Mouse (Mus musculus): ENCODE data around the gene Cmtm3. TPM values are rescaled to one million over a fixed set of nuclear protein-coding genes. Genes with fewer than 3 reads are reported as not detected.

Cmtm3 gene
- polyA plus RNA-seq, 1 experiment from 2014 or later: 76.8 TPM

- H3K4me1 ChIP-seq: peaks cover 20% of the 10 kb centered on the region; the same call in 1 of the 2 replicates
- no peak for ATAC-seq (ENCODE audit: low FRiP score, low read depth)
- 74% methylated on average over 11 of the region's 11 CpGs for WGBS
Measured at GRCm38 (mm10) chr8:104374269-104374668, 35.1 kb downstream of the Cmtm3 start.

GRCm38 (mm10) chr8:104374864-104375846 lies 35.9 kb downstream of the Cmtm3 start:
- no peak overlapping the region for H3K4me3 ChIP-seq
- H3K9me3 ChIP-seq: no peaks in the 10 kb centered on the region
- no peaks in the 10 kb centered on the region for H3K36me3 ChIP-seq
- H3K27ac ChIP-seq: no peak overlapping the region
- H3K4me2 ChIP-seq (replicated peaks): no peak overlapping the region
- peaks cover 19% of the 10 kb centered on the region; the same call in 1 of the 2 replicates for H3K4me1 ChIP-seq
- no peak overlapping the region for H3K9ac ChIP-seq
- ATAC-seq (ENCODE audit: low FRiP score, low read depth): no peak
- 50% methylated on average over 14 of the region's 14 CpGs for WGBS
- H3K27me3 ChIP-seq (replicated peaks): no peaks in the 10 kb centered on the region

More at GRCm38 (mm10) chr8:104374269-104374668, 35.1 kb downstream of the Cmtm3 start:
- H3K4me2 ChIP-seq (replicated peaks): no peak overlapping the region
- no peaks in the 10 kb centered on the region for H3K27me3 ChIP-seq (replicated peaks)
- no peak overlapping the region for H3K27ac ChIP-seq
- H3K9me3 ChIP-seq: no peaks in the 10 kb centered on the region
- H3K36me3 ChIP-seq: no peaks in the 10 kb centered on the region
- H3K4me3 ChIP-seq: no peak overlapping the region
- H3K9ac ChIP-seq: no peak overlapping the region

- WGBS: 49% methylated on average over 5 of the region's 5 CpGs
- Histone ChIP-seq H3K4me1 (peaks cover 19% of the 10 kb centered on the region; the same call in 1 of the 2 replicates), H3K27ac (no peak overlapping the region), H3K36me3 (no peaks in the 10 kb centered on the region), H3K9me3 (no peaks in the 10 kb centered on the region), H3K9ac (no peak overlapping the region), H3K4me2 (replicated peaks) (no peak overlapping the region), H3K27me3 (replicated peaks) (no peaks in the 10 kb centered on the region), H3K4me3 (no peak overlapping the region)
- ATAC-seq (ENCODE audit: low FRiP score, low read depth): no peak
Measured at GRCm38 (mm10) chr8:104375959-104376358, 36.7 kb downstream of the Cmtm3 start.

DNA sequence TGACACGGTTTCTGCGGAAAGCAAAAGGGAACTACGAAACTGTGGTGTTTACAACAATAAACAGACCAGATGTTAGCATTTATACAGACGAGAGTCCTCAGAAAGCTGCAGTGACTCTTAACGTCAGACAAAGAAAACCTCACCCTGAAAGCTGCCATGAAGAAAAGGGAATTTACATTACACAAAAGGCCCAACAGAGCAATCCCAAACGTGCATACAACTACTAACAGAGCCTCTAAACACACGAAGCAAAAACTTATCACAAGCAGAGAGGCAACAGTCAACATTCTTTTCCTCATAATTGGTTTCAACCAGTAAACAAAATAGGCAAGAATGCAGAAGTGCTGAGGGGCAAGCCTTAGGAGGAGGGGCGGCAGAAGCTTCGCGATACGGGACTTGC lies 37.5 kb downstream of the Cmtm3 start:
- Histone ChIP-seq H3K27me3 (replicated peaks) (no peaks in the 10 kb centered on the region), H3K9ac (no peak overlapping the region), H3K4me2 (replicated peaks) (no peak overlapping the region), H3K36me3 (no peaks in the 10 kb centered on the region), H3K4me3 (no peak overlapping the region), H3K4me1 (peaks cover 19% of the 10 kb centered on the region; the same call in 1 of the 2 replicates), H3K27ac (no peak overlapping the region), H3K9me3 (no peaks in the 10 kb centered on the region)
- no peak for ATAC-seq (ENCODE audit: low FRiP score, low read depth)
- WGBS: 39% methylated on average over 11 of the region's 11 CpGs

GRCm38 (mm10) chr8:104379301-104379836 lies 40.2 kb downstream of the Cmtm3 start:
- ATAC-seq (ENCODE audit: low FRiP score, low read depth): no peak
- Histone ChIP-seq H3K9me3 (no peaks in the 10 kb centered on the region), H3K27ac (no peak overlapping the region), H3K9ac (no peak overlapping the region), H3K27me3 (replicated peaks) (no peaks in the 10 kb centered on the region), H3K4me3 (no peak overlapping the region), H3K36me3 (no peaks in the 10 kb centered on the region), H3K4me2 (replicated peaks) (no peak overlapping the region), H3K4me1 (peaks cover 19% of the 10 kb centered on the region; the same call in 1 of the 2 replicates)
- WGBS: 26% methylated on average over 10 of the region's 10 CpGs

DNA sequence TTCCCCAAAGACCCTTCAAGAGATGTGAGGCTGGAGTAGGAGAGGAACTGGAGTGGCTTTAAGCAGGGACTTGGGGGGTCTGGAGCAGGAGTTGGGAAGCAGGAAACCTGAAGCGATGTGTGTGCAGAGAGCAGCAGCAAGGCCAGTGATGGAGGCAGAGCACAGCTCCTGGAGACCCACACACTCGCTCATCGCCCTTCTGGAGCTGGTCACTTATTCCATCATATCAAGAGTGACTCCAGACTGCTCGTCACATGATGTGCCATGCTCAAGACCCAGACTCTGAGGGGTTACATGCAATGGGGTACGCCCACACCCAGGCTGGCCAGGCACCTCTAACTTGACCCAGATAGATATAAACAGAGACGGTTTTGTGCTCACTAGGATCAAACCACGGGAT lies 41.1 kb downstream of the Cmtm3 start:
- ATAC-seq (ENCODE audit: low FRiP score, low read depth): no peak
- Histone ChIP-seq H3K9ac (no peak overlapping the region), H3K36me3 (no peaks in the 10 kb centered on the region), H3K4me3 (no peak overlapping the region), H3K27ac (no peak overlapping the region), H3K4me2 (replicated peaks) (no peak overlapping the region), H3K9me3 (no peaks in the 10 kb centered on the region), H3K27me3 (replicated peaks) (no peaks in the 10 kb centered on the region), H3K4me1 (peaks cover 13% of the 10 kb centered on the region; the same call in 1 of the 2 replicates)
- WGBS: 92% methylated on average over 7 of the region's 7 CpGs

- Histone ChIP-seq H3K9me3 (no peaks in the 10 kb centered on the region), H3K36me3 (no peaks in the 10 kb centered on the region), H3K27ac (no peak overlapping the region), H3K27me3 (replicated peaks) (no peaks in the 10 kb centered on the region), H3K9ac (no peak overlapping the region), H3K4me1 (peaks cover 7% of the 10 kb centered on the region; the same call in 1 of the 2 replicates), H3K4me3 (no peak overlapping the region), H3K4me2 (replicated peaks) (no peak overlapping the region)
- WGBS: 82% methylated on average over 5 of the region's 5 CpGs
- no peak for ATAC-seq (ENCODE audit: low FRiP score, low read depth)
Measured at GRCm38 (mm10) chr8:104380961-104381411, 41.8 kb downstream of the Cmtm3 start.

GRCm38 (mm10) chr8:104383296-104383695 lies 44.1 kb downstream of the Cmtm3 start:
- no peak for ATAC-seq (ENCODE audit: low FRiP score, low read depth)
- no peak overlapping the region for H3K27ac ChIP-seq
- H3K27me3 ChIP-seq (replicated peaks): no peaks in the 10 kb centered on the region
- no peaks in the 10 kb centered on the region for H3K36me3 ChIP-seq
- H3K9ac ChIP-seq: no peak overlapping the region
- no peak overlapping the region for H3K4me3 ChIP-seq
- no peaks in the 10 kb centered on the region for H3K9me3 ChIP-seq
- no peak overlapping the region for H3K4me2 ChIP-seq (replicated peaks)
- WGBS: 85% methylated on average over 2 of the region's 2 CpGs
- H3K4me1 ChIP-seq: peaks cover 10% of the 10 kb centered on the region

GRCm38 (mm10) chr8:104383977-104384376 lies 44.8 kb downstream of the Cmtm3 start:
- H3K4me2 ChIP-seq (replicated peaks): no peak overlapping the region
- H3K27ac ChIP-seq: peak overlapping the region; percentile 10; the same call in 1 of the 2 replicates
- H3K4me1 ChIP-seq: peaks cover 10% of the 10 kb centered on the region
- H3K9ac ChIP-seq: no peak overlapping the region
- H3K27me3 ChIP-seq (replicated peaks): no peaks in the 10 kb centered on the region
- no peak for ATAC-seq (ENCODE audit: low FRiP score, low read depth)
- H3K36me3 ChIP-seq: no peaks in the 10 kb centered on the region
- no peaks in the 10 kb centered on the region for H3K9me3 ChIP-seq
- WGBS: 75% methylated on average over 3 of the region's 3 CpGs
- no peak overlapping the region for H3K4me3 ChIP-seq

GRCm38 (mm10) chr8:104386693-104387092 lies 47.5 kb downstream of the Cmtm3 start:
- no peak overlapping the region for H3K4me3 ChIP-seq
- peaks cover 5% of the 10 kb centered on the region for H3K4me1 ChIP-seq
- H3K4me2 ChIP-seq (replicated peaks): no peak overlapping the region
- ATAC-seq (ENCODE audit: low FRiP score, low read depth): no peak
- H3K27me3 ChIP-seq (replicated peaks): no peaks in the 10 kb centered on the region
- no peaks in the 10 kb centered on the region for H3K36me3 ChIP-seq
- no peak overlapping the region for H3K9ac ChIP-seq
- 19% methylated on average over 4 of the region's 4 CpGs for WGBS
- H3K27ac ChIP-seq: no peak overlapping the region
- no peaks in the 10 kb centered on the region for H3K9me3 ChIP-seq

- 62% methylated on average over 7 of the region's 7 CpGs for WGBS
Measured at GRCm38 (mm10) chr8:104387501-104387900, 48.3 kb downstream of the Cmtm3 start.

DNA sequence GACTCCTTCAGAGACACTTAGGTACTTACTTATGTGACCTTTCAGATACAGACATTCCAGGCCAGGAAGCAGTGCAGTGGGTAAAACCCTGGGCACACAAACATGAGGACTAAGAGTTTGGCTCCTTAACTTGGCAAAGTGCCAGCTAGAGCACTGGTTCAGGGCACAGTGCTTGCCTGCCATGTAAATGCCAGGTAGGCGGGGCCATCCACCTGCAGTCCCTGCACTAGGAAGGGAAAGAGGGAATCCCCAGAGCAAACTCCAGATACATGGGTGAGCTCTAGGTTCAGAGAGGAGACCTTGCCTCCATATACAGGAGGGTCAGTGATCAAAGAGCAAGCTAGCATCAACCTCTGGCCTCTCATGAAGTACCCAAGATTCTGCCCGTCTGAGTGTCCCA lies 48.8 kb downstream of the Cmtm3 start:
- ATAC-seq (ENCODE audit: low FRiP score, low read depth): no peak
- no peak overlapping the region for H3K27ac ChIP-seq

More at GRCm38 (mm10) chr8:104387501-104387900, 48.3 kb downstream of the Cmtm3 start:
- H3K4me1 ChIP-seq: peaks cover 5% of the 10 kb centered on the region; the same call in 1 of the 2 replicates
- no peak for ATAC-seq (ENCODE audit: low FRiP score, low read depth)
- no peaks in the 10 kb centered on the region for H3K27me3 ChIP-seq (replicated peaks)
- H3K9me3 ChIP-seq: no peaks in the 10 kb centered on the region
- no peak overlapping the region for H3K4me3 ChIP-seq
- H3K36me3 ChIP-seq: no peaks in the 10 kb centered on the region
- H3K4me2 ChIP-seq (replicated peaks): no peak overlapping the region
- H3K9ac ChIP-seq: no peak overlapping the region
- H3K27ac ChIP-seq: no peak overlapping the region

More for the DNA sequence above, 48.8 kb downstream of the Cmtm3 start:
- H3K4me2 ChIP-seq (replicated peaks): no peak overlapping the region
- WGBS: 93% methylated on average over 2 of the region's 2 CpGs
- peaks cover 5% of the 10 kb centered on the region; the same call in 1 of the 2 replicates for H3K4me1 ChIP-seq
- H3K36me3 ChIP-seq: no peaks in the 10 kb centered on the region
- H3K9ac ChIP-seq: no peak overlapping the region
- no peaks in the 10 kb centered on the region for H3K9me3 ChIP-seq
- no peaks in the 10 kb centered on the region for H3K27me3 ChIP-seq (replicated peaks)
- H3K4me3 ChIP-seq: no peak overlapping the region

All from neural tube, embryonic 12.5 days (tissue).